Mouse (Mus musculus) 3T3-L1 (cell line): ENCODE measurements at regions not wholly inside any gene's neighbourhood (a gene's known extent, or its start where the extent isn't known, plus 50 kb on each side); places are given as distances from the start of the nearest gene placed in this dataset.

Experiments used
- DNase-seq: peaks from one replicate; pipeline ENCODE4 v3.0.0-alpha.2; 2015; ENCODE audit warnings: low read depth, low spot score

- no peak for DNase-seq
Observed at GRCm38 (mm10) chr2:173994301-173995073, 81.6 kb upstream of the Stx16 start.

DNA sequence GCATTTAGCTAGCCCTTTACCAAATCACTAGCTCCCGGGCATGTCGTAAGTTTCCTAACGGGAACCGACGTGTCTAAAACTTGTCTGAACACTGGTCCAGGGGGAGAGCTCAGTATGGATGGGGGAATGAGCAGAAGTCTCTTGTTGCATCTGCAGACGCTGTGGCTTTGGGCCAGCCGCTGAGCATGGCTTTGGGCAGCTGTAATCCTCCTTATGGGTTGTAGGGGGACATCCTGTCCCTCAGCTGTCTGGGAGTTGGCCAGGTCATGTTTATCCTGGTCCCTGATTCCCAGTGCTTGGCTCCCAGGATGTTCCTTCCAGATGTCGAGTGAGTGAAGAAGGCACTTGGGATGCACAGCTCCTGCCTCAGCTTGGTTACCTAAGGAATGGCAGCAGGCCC, 71.4 kb upstream of the Stx16 start:
- DNase-seq = no peak

GRCm38 (mm10) chr2:174007976-174008349, 68.1 kb upstream of the Stx16 start:
- DNase-seq = no peak

- DNase-seq = no peak
Observed at GRCm38 (mm10) chr2:174008350-174009218, 67.5 kb upstream of the Stx16 start.

DNA sequence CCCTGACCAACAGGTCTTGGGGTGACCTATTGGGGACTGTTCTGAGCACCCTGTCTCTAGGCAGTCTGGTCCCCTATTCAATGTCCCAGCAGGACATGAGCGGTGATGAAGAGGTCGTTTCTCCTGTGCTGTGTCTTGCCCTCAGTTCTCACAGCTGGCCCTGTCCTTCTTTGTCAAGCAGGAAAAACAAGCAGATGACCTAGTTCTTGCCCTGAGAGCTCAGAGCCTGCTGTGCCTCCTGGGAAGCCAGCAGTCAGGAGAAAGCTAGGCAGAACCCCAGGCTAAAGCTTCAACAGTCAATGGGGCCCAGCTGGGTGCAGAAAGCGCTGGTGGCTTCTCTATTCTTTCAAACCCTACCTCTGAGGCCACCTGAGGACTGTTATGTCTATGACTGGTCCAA, 66.1 kb upstream of the Stx16 start:
- DNase-seq = no peak

DNA sequence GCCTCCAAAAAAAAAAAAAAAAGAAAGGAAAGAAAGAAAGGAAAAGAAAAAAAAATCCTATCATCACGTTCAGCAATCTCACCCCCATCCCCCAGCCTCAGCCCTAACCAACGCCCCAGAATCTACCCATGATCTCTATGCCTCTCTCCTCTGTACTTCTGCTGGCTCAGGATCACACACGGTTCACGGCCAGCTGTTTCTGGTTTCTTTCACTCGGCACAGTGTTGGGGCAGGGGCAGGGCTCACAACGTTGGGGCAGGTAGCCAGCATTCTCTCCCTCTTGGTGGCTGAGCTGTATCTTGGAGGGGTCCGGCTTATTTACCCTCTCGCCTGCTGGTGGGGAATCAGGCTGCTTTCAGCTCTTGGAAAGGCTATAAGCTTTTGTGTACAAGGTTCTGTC, 64.7 kb upstream of the Stx16 start:
- DNase-seq = no peak

GRCm38 (mm10) chr2:174014361-174014760, 61.7 kb upstream of the Stx16 start:
- no peak for DNase-seq

DNA sequence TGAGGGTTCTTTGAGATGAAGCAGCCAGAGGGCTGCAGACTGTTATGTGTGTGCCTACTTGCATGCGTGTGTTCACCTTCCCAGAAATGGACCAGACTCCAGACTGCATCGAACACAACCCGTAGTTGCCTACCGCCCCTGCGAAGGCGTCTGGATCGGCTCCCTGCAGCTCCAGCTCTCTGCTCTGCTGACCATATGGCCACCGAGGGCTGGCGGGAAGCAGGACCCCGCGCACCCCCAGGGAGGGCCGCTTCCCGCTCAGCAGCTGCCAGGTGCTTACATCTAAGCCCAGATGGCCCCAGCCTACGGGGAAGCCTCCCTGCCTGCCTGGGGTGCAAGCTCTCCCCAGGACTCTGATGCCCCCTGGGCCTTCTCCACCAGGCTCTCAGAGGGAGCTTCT, 60.8 kb upstream of the Stx16 start:
- no peak for DNase-seq

DNA sequence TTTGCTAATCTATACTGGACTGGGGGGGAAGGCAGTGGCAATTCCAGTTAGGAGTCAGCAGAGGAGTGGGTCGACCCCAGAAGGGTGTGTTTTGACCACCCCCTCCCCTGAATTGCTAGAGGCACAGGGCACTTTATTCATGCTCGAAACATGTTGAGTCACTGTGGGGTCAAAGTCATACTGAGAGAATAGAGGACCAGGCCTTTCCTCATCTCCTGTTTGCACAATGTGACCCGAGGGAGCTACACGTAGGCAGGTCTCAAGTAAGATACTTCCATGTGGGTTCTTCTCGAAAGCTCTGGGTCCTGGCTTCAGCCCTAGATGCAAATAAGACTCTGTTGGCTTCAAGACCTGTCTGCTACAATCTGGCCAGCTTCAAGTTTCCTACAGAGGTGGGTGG, 60.0 kb upstream of the Stx16 start:
- no peak for DNase-seq

- no peak for DNase-seq
Observed at GRCm38 (mm10) chr2:174017042-174017441, 59.1 kb upstream of the Stx16 start.

GRCm38 (mm10) chr2:174017596-174017995, 58.5 kb upstream of the Stx16 start:
- no peak for DNase-seq

DNA sequence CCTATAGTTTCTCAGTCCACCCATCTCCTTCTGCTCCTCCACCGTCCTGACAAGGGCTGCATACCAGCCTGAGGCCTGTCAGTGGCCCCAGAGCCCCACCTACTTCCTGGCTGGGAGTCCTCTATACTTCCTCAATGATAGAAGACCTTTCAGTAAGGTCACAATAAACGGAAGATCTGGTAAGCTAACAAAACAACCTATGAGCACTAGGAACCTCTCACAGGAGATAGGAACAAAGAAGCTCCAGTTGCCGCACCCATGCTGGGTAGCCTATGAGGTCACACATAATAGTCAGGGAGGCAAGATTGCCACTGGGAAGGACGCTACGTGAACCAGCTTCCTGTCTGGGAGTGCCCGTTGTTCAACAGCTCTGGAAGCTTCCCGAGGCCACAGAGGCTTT, 58.1 kb upstream of the Stx16 start:
- DNase-seq = no peak

- no peak for DNase-seq
Observed at GRCm38 (mm10) chr2:174018986-174019385, 57.1 kb upstream of the Stx16 start.

DNA sequence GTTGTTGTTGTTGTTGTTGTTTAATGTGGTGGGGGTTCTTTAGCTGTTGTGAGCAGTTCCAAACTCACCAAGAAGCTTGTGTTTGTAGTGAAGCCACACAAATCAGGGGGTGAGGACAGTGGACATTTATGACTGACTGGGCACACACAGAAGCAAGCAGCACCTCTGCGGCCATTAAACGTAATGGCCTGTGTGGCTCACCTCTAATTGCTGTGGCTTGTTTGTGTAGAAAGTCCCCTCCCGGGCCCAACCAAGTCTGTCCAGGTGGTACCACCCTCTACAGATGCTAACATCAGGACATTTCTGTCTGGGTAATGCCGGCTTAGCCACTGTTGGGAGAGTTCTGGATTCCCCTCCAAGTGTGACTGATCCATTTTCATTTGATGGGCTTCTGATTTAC, 56.1 kb upstream of the Stx16 start:
- no peak for DNase-seq

DNA sequence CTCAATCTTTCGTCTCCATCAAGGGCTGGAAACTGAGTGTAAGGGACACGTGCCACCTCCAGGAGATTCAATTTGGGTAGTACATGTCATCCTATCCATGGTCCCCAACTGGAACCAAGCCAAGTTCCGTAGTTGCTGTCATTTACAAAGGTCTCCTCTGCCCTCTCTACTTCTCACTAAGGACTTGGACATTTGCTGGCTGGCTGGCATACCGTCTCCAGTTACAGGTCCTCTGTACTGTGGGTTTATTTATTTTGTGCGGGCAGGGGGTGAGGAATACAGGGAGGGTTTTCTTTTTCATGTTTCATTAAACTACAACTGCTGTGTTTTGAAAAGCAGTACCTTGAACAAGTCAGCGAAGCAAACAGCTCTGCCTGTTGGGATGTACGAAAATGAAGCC, 55.7 kb upstream of the Stx16 start:
- DNase-seq = no peak

- DNase-seq = no peak
Observed at GRCm38 (mm10) chr2:174021538-174021937, 54.6 kb upstream of the Stx16 start.

- peak; percentile 42 for DNase-seq
Observed at GRCm38 (mm10) chr2:174022292-174022691, 53.8 kb upstream of the Stx16 start.

DNA sequence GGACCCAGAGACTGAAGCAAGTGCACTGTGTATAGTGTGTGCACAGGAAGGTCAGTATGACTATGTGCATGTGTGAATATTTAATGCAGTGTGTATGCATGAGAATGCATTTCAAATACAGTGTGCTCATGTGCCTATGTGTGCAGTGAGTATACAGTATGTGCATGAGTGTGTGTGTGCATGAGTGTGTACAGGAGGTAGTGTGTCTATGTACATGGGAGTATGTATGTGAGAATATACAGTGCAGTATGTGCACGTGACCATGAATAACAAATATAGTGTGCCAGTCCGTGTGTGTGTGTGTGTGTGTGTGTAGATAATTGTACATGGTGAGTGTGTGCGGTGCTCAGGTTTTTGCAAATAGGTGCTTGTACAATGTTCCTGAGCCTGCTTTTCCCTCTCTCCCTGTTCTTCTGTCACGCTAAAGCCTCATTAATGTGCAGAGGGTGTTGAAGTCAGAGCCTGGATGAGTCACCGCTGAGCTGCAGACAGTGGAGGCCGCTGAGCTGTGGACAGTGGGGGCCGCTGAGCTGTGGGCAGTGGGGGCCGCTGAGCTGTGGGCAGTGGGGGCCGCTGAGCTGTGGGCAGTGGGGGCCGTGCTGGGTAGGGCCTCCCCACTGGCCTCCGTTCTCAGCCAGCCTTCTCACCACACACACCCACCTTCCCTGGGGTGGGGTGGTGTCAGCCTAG, 50.8 kb upstream of the Stx16 start:
- peak; percentile 74 for DNase-seq
